Mouse (Mus musculus): ENCODE data around the gene Ninl.
A peak's percentile ranks its signal among the peaks of the same experiment; 100 is the strongest.
"Not testable (repeated sequence)": the region's sequence is repeated elsewhere in the genome, so short reads cannot be mapped to it uniquely, and the experiment has no call there.

Ninl gene

DNA sequence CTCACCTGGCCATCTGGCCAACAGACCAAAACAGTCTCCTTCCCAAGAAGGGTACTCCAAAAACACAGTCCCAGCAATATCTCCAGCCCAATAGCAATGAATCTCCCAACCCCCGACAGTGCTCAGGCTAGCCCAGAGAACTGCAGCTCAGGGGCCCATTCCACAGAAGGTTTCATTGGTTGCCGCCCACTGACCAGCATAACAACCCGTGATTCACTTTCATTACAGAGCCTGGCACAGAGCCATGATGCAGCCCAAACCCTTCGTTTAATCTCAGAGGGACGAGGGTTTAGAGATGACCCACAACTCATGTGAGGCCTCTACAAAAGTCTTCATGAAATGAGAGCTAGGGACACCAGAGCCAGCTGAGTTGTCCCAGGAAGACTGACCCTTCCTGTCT, 90.4 kb downstream of the Ninl start:
- no peak for DNase-seq (ENCODE audit: low spot score in 2 of 2)

DNA sequence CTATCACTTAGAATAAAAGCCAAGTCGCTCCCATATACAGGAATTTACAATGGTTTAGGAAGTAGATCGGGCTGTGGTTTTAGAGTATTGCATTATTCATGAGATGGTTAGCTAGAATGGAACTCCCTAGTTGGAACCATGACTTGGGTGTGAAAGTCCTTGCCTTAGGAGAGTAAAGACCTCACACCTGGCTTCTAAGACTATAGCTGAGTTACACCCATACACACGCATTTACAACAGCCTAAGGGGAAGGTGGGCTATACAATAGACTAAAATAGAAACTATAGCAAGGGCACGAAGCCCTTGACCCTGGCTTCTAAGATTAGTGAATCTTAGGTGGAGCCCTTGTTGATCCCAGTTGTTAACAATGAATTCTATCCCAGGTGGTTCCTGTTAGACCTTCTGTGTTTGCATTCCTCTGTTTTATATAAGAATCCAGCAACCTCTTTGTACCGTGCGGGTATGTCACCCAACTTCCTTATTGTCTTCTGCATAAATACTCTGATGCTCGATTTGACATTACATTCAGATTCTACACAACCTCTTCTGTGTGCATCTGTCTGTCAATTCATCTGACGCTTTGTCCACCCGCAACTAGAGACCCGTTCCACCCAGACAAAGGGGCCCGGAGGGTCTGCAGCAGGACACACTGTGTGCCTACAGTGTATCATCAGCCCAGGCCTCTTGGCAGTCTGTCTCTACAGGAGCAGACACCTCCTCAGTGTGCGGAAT, 91.1 kb downstream of the Ninl start:
- not testable (repeated sequence) for DNase-seq (ENCODE audit: low spot score in 2 of 2)

DNA sequence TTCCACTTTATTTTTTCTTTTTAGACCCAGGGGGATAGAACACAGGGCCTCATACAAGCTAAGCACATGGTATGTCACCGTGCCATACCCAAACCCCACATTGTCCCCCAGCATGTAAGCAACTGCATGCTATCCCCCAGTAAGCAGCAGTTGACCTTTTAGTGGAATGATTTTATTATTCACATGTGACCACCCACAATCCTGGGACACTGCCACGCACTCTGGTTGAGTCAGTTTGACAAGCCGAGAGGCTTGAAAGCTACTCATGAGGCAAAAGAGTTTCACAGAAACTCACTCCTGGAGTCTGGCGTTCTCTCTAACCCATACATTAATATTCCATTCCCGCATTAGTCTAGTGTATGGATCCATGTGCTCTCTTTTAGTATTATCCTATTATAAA, 91.8 kb downstream of the Ninl start:
- DNase-seq (ENCODE audit: low spot score in 2 of 2): not testable (repeated sequence)

DNA sequence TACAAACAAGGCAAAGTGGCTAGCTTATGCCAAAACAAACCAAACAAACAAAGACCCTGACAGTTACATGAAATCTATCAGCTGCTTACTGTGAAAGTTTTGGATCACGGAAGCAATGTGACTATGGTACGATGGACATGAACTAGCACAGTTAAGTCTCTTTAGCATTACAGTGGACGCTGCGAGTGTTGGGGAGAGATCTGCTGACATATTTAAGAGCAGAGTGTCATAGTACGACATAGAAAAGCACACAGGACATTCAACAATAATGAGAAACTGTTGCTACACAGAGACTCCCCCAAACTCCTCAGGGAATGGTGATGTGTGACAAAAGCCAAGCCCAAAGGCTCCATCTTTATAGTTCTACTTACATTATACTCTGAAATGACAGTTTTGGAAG, 95.2 kb downstream of the Ninl start:
- DNase-seq (ENCODE audit: low spot score in 2 of 2): no peak

DNA sequence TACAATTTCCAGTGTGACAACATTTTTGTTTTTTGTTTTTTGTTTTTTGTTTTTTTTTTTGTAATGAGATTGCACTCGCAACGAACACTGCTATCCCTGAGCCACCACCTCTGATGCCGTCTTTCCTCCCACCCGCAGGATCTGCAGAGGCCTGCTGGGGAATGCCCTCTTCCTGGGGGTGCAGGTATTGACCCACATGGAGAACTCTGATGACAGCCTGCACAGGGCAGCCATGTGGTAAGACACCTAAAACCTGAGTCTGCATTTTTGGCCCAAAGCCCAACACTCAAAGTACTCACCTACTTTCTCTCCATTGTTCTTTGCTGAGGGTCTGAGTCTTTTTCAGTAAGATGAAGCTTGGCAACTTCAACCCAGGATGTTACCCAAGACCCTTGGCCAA, 104.5 kb downstream of the Ninl start:
- no peak for DNase-seq (ENCODE audit: low spot score in 2 of 2)

DNA sequence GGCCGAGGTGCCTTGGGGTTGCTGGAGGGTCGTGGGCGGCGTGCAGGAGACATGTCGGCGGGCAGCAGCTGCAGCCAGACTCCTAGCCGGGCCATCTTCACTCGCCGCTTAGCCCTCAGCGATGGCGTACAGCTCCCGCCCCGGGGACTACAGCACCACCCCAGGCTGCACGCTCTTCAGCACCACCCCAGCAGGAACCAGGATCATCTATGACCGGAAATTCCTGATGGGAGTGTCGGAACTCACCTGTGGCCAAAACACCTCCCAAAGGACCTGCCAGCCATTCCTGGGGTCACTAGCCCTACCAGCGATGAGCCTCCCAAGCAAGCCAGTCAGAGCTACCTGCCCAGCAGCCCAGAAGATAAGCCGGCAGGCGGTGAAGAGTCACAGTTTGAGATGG, 105.7 kb downstream of the Ninl start:
- DNase-seq (ENCODE audit: low spot score in 2 of 2): no peak

DNA sequence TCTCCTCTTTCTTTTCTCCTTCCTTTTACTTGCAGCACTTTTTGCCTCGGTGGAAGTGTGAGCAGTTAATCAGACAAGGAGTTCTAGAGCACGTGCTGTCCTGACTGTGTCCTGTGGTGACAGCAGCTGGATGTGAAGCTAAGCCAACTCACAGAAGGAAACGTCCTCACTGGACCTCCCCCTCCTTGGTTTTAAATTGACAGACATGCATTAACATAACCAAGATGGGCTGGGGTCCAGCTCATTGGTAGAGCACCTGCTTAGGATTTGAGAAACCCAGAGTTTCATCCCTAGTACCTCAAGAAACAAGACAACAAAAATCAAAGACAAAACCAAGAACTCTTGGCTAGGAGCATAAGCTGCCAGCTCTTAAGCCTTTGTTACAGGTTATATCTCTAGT, 108.4 kb downstream of the Ninl start:
- no peak for DNase-seq (ENCODE audit: low spot score in 2 of 2)

DNA sequence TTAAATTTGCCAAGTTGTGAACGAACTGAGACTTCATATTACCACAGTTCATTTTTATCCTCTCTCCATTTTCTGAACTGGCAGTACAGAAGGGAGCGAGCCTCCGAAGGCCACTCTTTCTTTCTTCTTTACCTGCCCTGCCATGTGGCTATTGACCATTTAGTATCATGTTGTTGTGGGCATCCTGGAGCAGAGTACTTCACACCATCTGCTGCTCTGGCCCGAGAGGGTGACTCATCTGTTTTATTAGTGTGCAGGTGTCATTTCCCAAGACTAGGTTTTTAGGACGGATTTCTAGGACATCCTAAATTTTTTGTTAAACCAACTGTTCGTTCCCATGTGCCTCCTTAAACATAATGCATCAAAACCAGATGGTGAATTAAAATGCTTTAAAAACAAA, 110.0 kb downstream of the Ninl start:
- no peak for DNase-seq (ENCODE audit: low spot score in 2 of 2)

DNA sequence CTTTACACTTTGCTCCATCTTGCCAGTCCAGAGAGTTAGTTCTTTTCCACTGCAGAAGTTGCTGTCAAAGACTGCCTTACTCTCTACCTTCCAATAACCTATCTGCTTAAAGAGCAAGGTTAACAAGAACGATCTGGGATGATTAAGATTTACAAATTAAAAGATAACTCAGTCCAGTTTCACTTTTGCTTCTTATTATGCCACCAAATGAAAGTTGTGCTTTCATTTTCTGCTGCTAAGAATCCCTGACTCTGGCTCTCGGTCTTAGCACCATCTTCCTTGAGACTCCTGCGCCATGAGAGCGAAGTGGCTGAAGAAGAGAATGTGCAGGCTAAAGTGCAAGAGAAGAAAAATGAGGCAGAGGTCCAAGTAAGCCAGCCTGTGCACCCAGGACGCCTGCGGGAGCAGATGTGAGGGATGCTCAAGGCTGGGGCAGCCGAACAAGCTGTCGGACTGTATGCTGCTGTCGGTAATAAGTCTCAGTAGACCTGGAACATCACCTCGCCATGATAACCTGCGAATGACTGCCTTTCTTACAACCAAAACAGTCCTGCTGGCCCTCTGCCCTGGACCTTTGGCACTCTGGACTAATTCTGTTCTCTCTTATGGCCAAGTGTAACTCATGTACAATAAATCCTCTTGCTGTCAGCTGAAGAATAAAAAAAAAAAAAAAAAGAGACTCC, 112.0 kb downstream of the Ninl start:
- DNase-seq (ENCODE audit: low spot score in 2 of 2): peak in 1 of 2 experiments; percentile 44

DNA sequence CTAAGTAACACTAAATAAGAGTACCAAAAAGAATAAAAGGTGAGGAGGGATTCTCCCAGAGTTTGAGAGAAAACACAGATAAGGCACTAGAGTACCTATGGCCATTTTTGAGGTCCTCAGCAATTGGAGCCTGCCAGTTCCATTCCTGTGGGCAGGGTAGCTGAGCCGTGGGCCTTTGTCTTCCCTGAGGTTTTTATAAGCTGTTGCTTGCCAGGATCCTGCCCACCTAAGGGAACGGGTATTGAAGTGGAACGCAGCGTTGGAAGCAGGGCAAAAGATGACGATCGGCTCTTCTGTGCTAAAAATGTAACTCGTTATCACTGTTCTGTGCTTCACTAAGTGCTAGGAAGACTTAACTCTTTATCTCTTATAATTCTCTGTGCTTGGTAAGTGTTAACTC, 115.7 kb downstream of the Ninl start:
- DNase-seq (ENCODE audit: low spot score in 2 of 2): no peak

DNA sequence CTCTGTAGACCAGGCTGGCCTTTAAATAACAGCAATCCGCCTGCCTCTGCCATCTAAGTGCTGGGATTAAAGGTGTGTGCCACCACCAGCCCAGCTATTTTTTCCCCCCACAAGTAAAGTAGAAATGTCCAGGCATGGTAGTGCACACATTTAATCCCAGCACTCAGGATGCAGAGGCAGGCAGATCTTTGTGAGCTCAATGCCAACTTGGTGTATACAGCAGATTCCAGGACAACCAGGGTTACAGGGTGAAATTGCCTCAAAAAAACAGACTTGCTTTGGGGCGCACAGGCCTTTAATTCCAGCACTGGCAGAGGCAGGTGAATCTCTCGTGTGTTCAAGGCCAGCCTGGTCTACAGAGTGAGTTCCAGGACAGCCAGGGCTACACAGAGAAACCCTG, 116.2 kb downstream of the Ninl start:
- DNase-seq (ENCODE audit: low spot score in 2 of 2): no peak

DNA sequence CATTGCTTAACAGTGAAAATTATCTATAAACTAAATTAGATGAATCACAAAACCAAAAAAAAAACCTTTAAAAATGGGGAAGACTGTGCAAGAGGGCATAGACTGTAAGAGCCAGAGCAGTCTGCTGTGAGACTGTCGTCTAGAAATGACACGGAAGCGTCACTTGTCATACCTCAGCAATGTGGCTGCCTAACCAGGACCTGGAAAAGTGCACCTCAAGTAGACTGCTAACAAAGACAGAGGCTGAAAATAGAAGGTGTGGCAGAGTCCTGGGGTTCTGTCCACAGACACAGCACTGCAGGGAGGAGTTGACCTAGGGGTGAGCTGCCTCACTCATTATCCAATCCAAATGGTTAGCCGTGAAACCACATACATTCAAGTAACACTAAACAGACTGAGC, 117.0 kb downstream of the Ninl start:
- no peak for DNase-seq (ENCODE audit: low spot score in 2 of 2)

DNA sequence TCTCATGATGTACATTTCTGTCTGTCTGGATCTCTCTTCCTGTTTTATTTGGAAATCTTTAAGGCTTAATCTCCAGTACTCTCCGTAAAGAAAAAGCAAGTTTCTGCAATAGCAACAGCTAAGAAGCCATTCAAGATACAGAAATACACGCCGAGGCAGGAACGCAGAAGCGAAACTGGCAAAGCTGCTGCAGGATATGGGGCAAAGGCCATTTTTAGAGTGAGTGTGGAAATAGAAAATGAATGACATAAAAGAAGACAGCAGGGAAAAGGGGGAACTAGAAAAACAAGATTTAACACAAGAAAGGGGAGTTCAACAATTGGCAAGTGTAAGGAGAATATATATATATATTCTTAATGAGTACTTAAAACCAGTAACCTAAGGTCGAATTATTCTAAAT, 117.5 kb downstream of the Ninl start:
- no peak for DNase-seq (ENCODE audit: low spot score in 2 of 2)

DNA sequence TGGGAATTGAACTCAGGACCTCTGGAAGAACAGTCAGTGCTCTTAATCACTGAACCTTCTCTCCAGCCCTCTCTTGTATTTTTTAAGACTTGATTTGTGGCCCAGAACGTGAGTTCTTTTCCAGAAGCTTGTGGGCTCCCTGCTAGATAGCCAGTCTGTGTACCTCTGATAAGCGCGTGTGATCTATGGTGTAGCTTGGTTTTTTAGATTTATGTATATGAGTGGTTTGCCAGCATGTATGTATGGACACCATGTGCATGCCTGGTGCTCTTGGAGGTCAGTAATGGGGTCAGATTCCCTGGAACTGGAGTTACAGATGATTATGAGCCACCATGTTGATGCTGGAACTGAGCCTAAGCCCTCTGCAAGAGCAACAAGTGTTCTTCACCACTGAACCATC, 118.6 kb downstream of the Ninl start:
- no peak for DNase-seq (ENCODE audit: low spot score in 2 of 2)

DNA sequence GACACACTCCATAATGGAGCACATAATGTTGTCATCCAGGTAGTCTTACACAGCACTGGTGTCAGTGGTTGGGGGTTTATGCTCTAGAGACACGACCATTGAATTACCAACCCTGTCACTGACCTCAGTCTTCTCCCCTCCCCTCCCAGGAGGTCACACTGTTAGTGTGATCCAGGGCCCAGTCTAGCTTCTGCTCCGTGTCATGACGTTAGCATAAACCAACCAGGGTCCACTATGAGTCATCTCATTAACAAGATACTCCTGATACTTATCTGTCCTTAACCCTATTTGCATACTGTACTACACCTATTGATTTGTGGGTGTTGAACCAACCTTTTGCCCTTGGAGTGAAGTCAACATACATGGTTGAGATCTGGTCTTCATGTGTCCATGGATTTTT, 120.5 kb downstream of the Ninl start:
- DNase-seq (ENCODE audit: low spot score in 2 of 2): no peak

DNA sequence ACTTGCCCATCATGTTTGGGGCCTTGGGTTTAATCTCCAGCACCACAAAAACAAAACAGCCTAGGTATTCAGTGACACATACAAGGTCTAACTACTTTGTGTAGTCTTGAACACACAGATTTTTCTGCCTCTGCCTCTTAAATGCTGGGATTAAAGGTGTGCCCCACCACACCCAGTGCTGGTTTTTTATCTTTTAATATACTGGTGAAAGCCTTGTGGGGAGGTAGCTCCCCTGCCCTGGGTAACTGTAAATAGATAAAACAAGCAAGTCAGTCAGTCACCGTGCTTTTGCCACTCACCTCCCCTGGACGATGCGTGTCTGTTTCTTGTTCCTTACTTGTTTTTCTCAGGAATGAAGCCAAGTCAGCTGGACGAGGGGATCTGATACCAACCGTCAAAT, 123.4 kb downstream of the Ninl start:
- DNase-seq (ENCODE audit: low spot score in 2 of 2): no peak

DNA sequence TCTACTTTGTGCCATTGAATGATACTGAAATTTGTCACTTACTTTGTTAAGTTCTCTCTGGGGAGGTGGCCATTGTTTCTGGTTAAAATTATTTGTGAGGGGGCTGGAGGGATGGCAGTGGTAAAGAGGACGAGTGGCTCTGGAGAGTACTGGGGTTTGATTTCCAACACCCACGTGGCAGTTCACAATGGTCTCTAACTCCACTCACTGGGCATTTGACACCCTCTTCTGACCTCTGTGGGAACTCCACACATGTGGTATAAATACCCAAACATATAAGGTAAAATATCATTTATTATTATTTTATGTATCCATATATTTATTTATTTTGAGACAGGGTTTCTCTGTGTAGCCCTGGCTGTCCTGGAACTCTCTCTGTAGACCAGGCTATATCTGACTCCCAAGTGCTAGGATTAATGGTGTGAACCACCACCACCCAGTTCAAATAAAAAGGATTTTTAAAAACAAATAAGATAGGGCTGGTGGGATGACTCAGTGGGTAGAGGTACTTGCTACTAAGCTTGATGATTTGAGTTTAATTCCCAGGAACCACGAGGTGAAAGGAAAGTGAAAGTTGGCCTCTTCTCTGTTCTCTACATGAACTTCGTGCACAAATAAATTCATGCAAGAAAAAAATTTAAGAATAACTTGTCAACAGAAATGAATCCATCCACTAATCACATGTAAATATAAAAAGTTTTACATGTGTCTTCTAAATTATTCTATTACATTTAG, 124.2 kb downstream of the Ninl start:
- no peak for DNase-seq (ENCODE audit: low spot score in 2 of 2)

DNA sequence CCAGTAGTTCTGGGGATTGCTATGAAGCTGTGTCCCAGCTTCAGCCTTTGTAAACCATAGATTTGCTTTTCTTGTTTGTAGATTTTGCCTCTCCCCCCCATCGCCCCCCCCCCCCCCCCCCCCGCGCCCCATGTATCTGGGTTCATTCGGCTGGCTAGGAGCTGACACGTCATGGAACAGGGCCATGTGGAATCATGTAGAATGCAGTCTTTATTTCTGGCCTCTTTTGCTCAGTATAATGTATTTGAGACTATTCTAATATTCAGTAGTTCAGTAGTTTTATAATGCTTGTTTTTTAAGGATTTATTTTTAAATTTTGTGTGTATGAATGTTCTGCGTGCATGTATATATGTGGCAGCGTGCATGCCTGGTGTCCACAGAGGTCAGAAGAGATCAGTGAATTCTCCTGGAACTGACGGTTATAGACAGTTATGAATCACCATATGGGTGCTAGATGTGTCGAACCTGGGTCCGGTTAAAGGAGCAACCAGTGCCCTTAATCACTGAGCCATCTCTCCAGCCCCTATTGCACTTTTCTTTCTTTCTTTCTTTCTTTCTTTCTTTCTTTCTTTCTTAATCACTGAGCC, 128.8 kb downstream of the Ninl start:
- DNase-seq (ENCODE audit: low spot score in 2 of 2): no peak

DNA sequence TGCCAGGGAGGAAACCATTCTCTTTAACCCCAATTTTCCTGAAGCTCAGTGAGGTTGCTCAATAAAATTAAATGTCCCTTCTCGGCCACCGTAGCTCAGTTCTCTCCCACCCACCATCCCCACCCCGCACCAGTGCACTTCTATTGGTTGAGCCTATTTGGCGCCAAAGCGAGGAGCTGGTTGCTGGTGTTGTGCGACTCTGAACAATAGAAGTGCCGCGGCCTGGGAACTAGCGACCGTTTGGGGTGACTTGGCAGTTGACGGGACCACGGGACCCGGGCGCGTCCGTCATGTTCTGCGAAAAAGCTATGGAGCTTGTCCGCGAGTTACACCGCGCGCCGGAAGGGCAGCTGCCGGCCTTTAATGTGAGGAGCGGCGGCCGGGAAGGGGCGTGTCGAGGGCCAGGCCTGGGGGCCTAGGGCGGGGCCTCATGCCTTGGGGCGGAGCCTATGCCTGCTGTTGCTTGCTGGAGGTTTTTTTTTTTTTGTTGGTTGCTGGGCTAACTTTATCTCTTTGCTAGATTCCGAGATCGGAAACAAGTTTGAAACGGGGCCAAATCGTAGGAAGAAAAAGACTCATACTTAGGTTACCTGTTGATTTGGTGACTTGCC, 129.6 kb downstream of the Ninl start:
- peak; percentile 55 to 84 for DNase-seq (ENCODE audit: low spot score in 2 of 2)

DNA sequence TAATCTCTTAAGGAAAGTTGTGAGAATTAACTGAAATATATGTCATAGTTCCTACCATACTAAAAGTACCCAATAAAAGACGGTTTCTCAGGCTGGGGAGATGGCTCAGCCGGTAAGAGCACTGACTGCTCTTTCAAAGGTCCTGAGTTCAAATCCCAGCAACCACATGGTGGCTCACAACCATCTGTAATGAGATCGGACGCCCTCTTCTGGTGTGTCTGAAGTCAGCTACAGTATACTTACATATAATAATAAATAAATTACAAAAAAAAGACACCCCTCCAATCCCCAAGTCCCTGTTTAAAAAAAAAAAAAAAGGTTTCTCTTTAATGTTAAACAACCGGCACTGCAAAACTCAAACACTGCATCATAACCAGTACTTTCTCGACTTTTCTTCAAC, 130.3 kb downstream of the Ninl start:
- DNase-seq (ENCODE audit: low spot score in 2 of 2): not testable (repeated sequence)

DNA sequence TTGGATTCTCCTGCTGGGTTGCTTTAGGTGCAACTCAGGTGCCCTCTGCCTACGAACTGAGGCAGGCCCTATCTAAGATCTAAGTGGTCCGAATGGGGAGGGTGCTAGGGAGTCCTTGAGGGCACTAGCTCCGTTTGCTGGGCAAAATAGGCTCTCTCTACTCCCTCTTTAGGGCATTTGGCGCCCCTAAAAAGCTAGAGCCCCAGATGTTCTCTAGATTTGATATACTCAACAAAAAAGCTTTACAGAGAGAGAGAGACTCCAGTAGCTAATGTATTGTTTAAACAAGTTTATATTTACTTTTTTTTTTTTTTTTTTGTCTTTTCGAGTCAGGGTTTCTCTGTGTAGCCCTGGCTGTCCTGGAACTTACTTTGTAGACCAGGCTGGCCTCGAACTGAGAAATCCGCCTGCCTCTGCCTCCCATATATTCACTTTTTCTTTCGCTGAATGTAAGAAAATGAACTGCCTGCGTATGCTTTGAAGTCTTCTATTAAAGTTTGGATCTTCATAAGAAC, 134.2 kb downstream of the Ninl start, which contains the start of gene Gins1:
TSS of gene Gins1 (plus strand) at position 465 of the 515 bp plus-strand sequence.
- DNase-seq (ENCODE audit: low spot score in 2 of 2): no peak
